Mouse (Mus musculus): Measurements from ENCODE around the gene Lgals2. TPM values are rescaled to one million over a fixed set of nuclear protein-coding genes. Genes with fewer than 3 reads are reported as not detected.
A peak's percentile ranks its signal among the peaks of the same experiment; 100 is the strongest.

Gene Lgals2
- polyA plus RNA-seq, 1 experiment from 2014 or later = not detected

DNA sequence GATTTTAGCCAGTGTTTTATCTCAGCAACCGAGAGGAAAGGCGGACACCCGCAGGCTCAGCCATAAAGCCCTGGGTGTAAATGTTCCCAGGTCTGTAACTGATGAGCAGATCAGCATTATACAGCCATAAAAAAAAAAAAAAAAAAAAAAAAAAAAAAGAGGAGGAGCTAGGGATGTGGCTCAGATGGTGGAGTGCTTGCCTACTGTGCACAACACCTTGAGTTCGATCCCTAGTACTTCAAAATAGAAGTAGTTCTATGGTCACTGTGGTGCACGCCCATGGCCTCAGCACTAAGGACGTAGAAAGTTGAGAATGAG, 39.3 kb downstream of the Lgals2 start:
- Histone ChIP-seq H3K4me3 (no peak overlapping the region), H3K27ac (replicated peaks) (no peak overlapping the region), H3K4me1 (no peaks in the 10 kb centered on the region), H3K27me3 (ENCODE audit: low read depth, poor library complexity, severe bottlenecking) (peaks cover 6% of the 10 kb centered on the region), H3K36me3 (no peaks in the 10 kb centered on the region), H3K9me3 (replicated peaks) (no peaks in the 10 kb centered on the region)
- 81% methylated on average over 6 of the region's 6 CpGs for WGBS
- DNase-seq (ENCODE audit: low spot score) = no peak

DNA sequence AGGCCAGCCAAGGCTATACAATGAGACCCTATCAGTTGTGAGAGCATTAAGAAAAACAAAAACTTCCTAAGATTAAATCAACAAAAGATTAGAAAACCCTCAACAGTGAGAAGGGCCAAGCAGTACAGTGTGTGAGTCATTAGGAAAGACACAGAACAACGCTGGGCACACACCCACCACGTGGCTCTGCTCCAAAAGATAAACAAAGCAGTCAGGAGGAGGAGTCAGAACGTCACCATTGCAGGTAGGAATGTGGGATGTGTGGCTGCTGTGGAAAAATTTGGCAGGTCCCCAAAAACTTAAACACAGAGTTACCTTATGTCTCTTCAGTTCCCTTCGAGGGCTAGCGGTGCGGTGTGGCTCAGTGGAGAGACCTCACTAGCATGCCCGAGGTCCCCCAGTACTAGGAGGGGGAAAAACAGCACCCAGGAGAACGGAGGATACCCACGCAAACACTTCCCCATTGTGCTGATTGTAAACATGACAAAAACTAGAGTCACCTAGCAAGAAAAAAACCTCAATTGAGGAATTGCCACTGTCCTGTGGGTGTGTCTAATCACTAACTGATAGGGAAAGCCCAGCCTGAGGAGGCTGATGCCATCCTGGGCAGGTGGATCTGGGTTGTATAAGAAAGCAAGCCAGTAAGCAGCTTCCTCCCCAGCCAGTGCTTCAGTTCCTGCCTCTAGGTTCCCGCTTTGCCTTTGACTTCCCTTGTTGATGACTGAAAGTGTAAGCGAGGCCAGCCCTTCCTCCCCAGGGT, 39.8 kb downstream of the Lgals2 start:
- H3K36me3 ChIP-seq = no peaks in the 10 kb centered on the region
- no peak overlapping the region for H3K4me3 ChIP-seq
- H3K27me3 ChIP-seq (ENCODE audit: low read depth, poor library complexity, severe bottlenecking) = peaks cover 5% of the 10 kb centered on the region
- H3K27ac ChIP-seq (replicated peaks) = no peak overlapping the region
- no peaks in the 10 kb centered on the region for H3K4me1 ChIP-seq
- WGBS = 66% methylated on average over 11 of the region's 11 CpGs
- no peak for DNase-seq (ENCODE audit: low spot score)
- H3K9me3 ChIP-seq (replicated peaks) = no peaks in the 10 kb centered on the region

DNA sequence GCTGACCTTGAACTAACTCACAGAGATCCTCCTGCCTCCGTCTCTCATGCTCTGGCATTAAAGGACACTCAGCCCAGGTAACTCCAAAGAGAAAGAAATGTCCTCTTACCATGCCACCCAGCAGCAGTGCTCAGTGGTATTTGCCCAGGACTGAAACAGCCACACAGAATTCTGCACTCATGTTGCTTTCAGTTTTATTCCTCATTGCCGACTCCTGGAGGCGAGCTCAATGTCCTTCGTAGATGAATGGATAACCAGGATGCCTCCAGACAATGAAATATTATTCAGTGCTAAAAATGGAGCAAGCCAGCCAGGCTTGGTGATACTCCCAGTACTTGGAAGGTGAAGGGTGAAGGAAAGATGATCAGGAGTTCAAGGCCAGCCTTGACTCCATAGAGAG, 41.7 kb downstream of the Lgals2 start:
- no peak for DNase-seq (ENCODE audit: low spot score)
- Histone ChIP-seq H3K27me3 (ENCODE audit: low read depth, poor library complexity, severe bottlenecking) (no peaks in the 10 kb centered on the region), H3K36me3 (no peaks in the 10 kb centered on the region), H3K4me1 (no peaks in the 10 kb centered on the region), H3K9me3 (replicated peaks) (no peaks in the 10 kb centered on the region), H3K27ac (replicated peaks) (no peak overlapping the region), H3K4me3 (no peak overlapping the region)
- WGBS = 93% methylated on average over 4 of the region's 4 CpGs

DNA sequence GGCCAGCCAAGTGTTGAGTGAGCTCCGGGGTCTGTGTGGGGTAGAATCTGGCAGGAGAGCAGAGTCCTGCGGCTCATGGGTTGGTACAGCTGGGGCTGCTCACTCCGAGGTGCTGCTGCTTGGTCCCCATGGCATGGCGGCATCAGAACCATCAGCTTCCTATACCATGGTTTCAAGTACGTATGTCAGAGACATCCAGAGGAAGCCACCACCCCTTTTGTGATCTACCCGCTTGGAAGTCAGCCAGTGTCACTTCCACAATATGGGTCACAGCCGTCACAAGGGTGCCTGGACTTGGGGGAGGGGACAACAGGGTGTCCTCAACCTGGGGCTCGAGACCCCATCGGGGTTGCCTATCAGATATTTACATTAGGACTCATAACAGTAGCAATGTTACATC, 45.2 kb downstream of the Lgals2 start:
- Histone ChIP-seq H3K27ac (replicated peaks) (no peak overlapping the region), H3K4me3 (no peak overlapping the region), H3K4me1 (peaks cover 8% of the 10 kb centered on the region; the same call in 1 of the 2 replicates), H3K27me3 (ENCODE audit: low read depth, poor library complexity, severe bottlenecking) (peaks cover 33% of the 10 kb centered on the region), H3K9me3 (replicated peaks) (no peaks in the 10 kb centered on the region), H3K36me3 (no peaks in the 10 kb centered on the region)
- WGBS = 88% methylated on average over 9 of the region's 9 CpGs
- DNase-seq (ENCODE audit: low spot score) = no peak

DNA sequence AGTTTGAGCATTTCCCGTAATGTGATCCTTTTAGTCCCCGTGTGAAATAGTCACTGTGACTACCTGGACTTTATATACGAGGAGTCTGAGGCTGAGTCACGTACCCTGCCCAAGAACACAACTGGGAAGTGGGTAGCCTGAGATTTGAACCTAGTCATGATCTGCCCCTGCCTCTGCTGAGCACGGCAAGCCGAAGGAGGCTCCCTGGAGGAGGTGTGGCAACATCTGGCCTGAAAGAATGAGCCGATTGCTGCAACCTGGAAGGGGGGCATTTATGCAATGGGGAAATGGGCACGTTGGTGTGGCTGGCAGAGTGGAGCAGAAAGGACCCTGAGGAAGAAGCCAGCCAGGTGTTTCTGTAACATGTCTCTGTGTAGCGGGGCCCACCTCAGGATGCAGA, 45.6 kb downstream of the Lgals2 start:
- WGBS = 80% methylated on average over 9 of the region's 9 CpGs
- Histone ChIP-seq H3K9me3 (replicated peaks) (no peaks in the 10 kb centered on the region), H3K36me3 (no peaks in the 10 kb centered on the region), H3K27me3 (ENCODE audit: low read depth, poor library complexity, severe bottlenecking) (peaks cover 37% of the 10 kb centered on the region), H3K4me1 (peaks cover 8% of the 10 kb centered on the region; the same call in 1 of the 2 replicates), H3K27ac (replicated peaks) (no peak overlapping the region), H3K4me3 (no peak overlapping the region)
- DNase-seq (ENCODE audit: low spot score) = no peak

DNA sequence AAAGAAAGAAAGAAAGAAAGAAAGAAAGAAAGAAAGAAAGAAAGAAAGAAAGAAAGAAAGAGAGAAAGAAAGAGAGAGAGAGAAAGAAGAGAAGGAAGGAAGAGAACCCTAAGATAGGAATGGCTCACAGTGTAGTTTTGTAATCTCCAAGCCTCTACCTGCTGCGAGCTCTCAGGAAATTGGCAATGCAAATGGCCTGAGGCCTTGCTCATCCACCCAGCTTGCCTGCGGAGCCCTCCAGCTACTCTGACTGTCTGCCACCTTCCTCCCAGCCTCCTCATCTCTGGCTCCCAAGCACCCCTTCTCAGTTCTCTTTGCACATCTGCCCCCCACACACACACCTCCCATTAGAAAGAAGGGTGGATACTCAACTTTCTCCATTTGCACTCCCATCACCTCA, 46.3 kb downstream of the Lgals2 start:
- Histone ChIP-seq H3K4me1 (peaks cover 16% of the 10 kb centered on the region), H3K9me3 (replicated peaks) (no peaks in the 10 kb centered on the region), H3K36me3 (no peaks in the 10 kb centered on the region), H3K27ac (replicated peaks) (no peak overlapping the region), H3K27me3 (ENCODE audit: low read depth, poor library complexity, severe bottlenecking) (peaks cover 44% of the 10 kb centered on the region), H3K4me3 (no peak overlapping the region)
- DNase-seq (ENCODE audit: low spot score) = no peak
- 82% methylated on average over 2 of the region's 2 CpGs for WGBS

DNA sequence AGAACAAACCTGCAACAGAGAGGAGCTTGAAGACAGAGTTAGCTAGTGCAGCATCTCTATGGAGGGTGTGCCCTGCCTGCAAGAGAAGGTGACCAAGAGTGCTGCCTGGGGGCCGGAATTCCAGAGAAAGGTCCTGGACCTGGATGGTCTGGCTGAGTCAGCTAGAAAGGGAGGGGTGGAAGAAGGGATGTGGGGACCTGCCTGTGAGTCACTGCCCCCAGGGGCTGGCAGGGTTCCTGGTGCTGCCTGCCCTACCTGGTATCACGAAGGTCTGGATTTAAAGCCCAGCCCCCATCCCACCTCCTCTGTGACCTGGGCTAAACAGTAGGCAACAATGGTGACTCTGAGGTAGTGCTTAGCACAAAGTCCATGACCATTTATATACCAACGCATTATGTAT, 48.2 kb downstream of the Lgals2 start:
- Histone ChIP-seq H3K9me3 (replicated peaks) (no peaks in the 10 kb centered on the region), H3K27me3 (ENCODE audit: low read depth, poor library complexity, severe bottlenecking) (peaks cover 63% of the 10 kb centered on the region)
- 79% methylated on average over 3 of the region's 3 CpGs for WGBS

DNA sequence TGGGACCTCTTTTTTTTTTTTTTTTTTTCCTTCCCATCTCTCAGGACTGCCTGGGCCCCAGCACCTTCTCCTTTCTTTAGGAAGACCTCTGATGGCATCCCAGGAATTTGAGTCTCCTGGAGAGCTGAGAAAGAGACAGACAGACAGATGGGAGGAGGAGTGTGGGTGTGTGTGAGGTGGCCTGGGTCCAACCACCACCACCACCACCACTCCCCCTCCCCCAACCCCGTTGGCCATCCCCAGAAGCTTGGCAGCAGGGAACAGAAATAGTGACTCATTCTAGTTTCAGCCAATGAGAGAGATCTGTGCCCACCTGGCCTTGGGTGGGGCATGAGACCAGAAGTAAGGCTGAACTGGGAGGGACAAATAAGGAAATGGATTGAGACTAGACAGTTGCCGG, 48.7 kb downstream of the Lgals2 start:
- Histone ChIP-seq H3K27ac (replicated peaks) (no peak overlapping the region), H3K4me1 (peaks cover 40% of the 10 kb centered on the region), H3K36me3 (no peaks in the 10 kb centered on the region), H3K9me3 (replicated peaks) (no peaks in the 10 kb centered on the region), H3K4me3 (no peak overlapping the region), H3K27me3 (ENCODE audit: low read depth, poor library complexity, severe bottlenecking) (peaks cover 68% of the 10 kb centered on the region)
- WGBS = 48% methylated on average over 2 of the region's 2 CpGs
- DNase-seq (ENCODE audit: low spot score) = no peak

More for the DNA sequence above, 48.2 kb downstream of the Lgals2 start:
- no peak for DNase-seq (ENCODE audit: low spot score)
- Histone ChIP-seq H3K27ac (replicated peaks) (no peak overlapping the region), H3K4me3 (no peak overlapping the region), H3K4me1 (peaks cover 34% of the 10 kb centered on the region), H3K36me3 (no peaks in the 10 kb centered on the region)

DNA sequence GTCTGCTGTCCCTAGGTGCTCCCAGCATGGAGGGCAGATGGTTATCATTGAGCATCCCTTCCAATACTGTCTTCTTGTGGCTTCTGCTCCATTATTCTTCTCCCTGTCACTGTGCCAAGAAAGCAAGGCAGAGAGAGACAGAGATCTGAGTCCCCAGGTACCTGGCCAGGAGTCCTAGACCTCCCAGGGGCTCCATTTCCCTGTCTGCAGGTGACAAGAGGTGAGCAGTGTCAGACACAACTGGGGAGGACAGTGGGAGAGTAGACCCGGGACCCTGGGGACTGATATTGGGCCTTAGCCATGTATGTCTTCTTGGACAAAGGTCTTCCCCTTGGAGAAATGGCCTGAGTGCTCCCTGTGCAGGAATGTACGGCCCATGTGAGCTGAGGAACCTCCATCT, 50.0 kb downstream of the Lgals2 start:
- no peak for DNase-seq (ENCODE audit: low spot score)

DNA sequence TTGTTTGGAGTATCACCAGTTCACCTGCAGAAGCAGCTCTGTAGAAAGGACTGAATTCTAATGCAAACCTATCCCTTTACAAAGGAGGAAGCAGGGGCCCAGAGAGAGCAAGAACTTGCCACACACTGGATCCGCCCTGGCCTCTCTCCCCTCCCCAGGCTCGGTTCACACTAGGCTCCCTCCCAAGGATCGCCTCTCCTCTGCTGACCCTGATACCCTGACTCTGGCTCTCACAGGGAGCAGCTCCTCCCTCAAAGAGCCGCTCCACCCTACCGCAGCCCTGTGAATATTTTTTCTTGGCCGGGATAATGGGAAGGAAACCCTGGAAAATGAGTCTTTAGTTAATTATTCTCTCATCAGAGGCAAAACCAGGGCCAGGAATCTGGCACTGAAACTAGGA, 51.0 kb downstream of the Lgals2 start:
- DNase-seq (ENCODE audit: low spot score) = no peak
- Histone ChIP-seq H3K27ac (replicated peaks) (no peak overlapping the region), H3K9me3 (replicated peaks) (no peaks in the 10 kb centered on the region), H3K27me3 (ENCODE audit: low read depth, poor library complexity, severe bottlenecking) (peaks cover 87% of the 10 kb centered on the region), H3K36me3 (no peaks in the 10 kb centered on the region), H3K4me3 (no peak overlapping the region), H3K4me1 (peaks cover 42% of the 10 kb centered on the region)
- WGBS = 5% methylated on average over 6 of the region's 6 CpGs

More for the DNA sequence above, 50.0 kb downstream of the Lgals2 start:
- Histone ChIP-seq H3K4me1 (peaks cover 42% of the 10 kb centered on the region), H3K36me3 (no peaks in the 10 kb centered on the region), H3K9me3 (replicated peaks) (no peaks in the 10 kb centered on the region), H3K27ac (replicated peaks) (no peak overlapping the region), H3K27me3 (ENCODE audit: low read depth, poor library complexity, severe bottlenecking) (peaks cover 81% of the 10 kb centered on the region), H3K4me3 (no peak overlapping the region)
- WGBS = 79% methylated on average over 2 of the region's 2 CpGs

DNA sequence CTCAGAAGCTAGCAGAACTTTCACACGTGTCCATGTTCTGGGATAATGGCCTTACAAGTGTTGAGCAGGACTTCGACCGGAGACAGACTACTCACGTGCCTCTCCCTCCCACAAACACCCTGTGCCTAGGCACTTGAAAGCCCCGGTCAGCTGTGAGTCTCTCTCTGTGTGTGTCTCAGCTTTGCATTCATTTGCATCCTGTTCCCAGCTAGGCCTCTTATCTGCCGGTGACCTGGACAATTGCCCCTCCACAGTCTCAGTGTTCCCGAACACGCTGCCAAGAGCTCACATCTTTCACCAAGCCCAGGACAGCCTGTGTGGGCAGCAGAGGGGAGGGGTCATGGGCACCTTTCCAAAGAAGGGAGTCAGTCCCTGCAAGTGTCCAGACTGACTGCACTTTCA, 51.8 kb downstream of the Lgals2 start:
- Histone ChIP-seq H3K9me3 (replicated peaks) (no peaks in the 10 kb centered on the region), H3K4me3 (peak overlapping the region; percentile 61), H3K36me3 (no peaks in the 10 kb centered on the region), H3K4me1 (peaks cover 47% of the 10 kb centered on the region), H3K27ac (replicated peaks) (no peak overlapping the region), H3K27me3 (ENCODE audit: low read depth, poor library complexity, severe bottlenecking) (peaks cover 93% of the 10 kb centered on the region)
- peak; percentile 51 for DNase-seq (ENCODE audit: low spot score)
- 1% methylated on average over 8 of the region's 8 CpGs for WGBS

DNA sequence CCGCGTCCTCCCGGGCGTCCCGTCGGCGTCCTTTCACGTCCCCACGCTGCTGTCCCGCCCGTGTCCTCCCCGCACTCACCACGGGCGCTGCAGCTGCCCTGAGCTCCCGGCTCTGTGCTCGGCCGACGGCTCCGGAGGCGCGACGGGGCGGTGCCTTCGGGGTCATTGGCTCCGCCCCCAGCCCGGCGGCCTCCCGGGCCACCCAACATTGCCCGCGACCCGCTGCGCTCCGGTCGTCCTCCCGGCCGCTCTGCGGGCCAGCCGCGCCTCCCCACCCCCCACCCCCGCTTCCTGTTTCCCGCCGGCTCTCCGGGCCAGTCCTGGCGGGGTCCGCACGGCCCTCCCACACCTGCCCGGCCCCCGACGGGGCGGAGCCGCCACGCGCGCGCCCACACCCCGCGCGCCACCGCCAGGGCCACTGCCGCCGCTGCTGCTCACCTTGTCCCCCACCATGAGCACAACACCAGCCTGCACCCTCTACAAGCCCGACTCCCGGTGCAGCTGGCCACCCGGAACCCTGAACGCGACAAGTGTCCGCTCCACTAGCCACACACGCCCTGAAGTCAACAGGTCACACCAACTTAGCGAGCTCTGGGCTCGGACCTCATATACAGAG, 52.4 kb downstream of the Lgals2 start, which contains the start of gene Card10:
Card10 (minus strand) TSS at position 267 of the 616 bp plus-strand sequence.
- peak within 1 kb of the TSS; percentile 76 for H3K27ac ChIP-seq (replicated peaks)
- H3K36me3 ChIP-seq = no peaks in the 10 kb centered on the region
- no peaks in the 10 kb centered on the region for H3K9me3 ChIP-seq (replicated peaks)
- WGBS = under 1% methylated on average over 68 of the region's 70 CpGs
- peak; percentile 54 for DNase-seq (ENCODE audit: low spot score)
- peaks cover 47% of the 10 kb centered on the region for H3K4me1 ChIP-seq
- H3K4me3 ChIP-seq = peak within 1 kb of the TSS; percentile 61
- peaks cover 94% of the 10 kb centered on the region for H3K27me3 ChIP-seq (ENCODE audit: low read depth, poor library complexity, severe bottlenecking)

DNA sequence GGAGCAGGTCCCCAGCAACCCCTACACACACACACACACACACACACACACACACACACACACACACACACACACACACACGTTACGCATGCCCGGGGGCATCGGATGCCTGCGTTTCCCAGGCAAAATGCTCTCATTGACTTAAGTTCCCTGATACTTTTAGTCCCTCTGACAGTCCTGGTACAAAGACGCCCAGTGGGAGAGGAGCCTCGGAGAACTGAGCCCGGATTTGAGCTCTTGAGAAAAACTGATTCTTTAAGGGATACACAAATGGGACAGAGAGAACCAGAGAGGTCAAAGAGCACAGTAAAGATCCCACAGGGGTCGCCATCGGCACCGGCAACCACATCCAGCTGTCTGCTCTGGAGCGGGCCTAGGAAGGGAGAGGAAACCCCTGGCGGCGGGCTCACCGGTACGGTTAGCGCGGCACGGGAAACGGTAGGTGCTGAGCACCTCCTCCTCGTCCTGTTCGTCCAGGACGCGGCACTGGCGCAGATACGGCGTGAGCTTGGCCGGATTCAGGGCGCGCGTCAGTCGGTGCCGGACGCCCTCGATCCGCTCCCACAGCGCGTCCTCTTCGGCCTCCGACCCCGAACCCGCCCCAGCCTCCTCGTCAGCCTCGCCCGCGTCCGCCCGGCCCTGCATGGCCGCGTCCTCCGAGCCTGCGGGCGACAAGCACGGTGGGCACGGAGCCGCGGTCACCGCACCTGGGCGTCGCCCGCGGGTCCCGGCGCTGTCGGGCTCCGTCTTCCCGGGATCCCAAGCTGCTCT, 53.2 kb downstream of the Lgals2 start:
- 3% methylated on average over 67 of the region's 67 CpGs for WGBS
- peak overlapping the region; percentile 76 for H3K27ac ChIP-seq (replicated peaks)
- peaks cover 94% of the 10 kb centered on the region for H3K27me3 ChIP-seq (ENCODE audit: low read depth, poor library complexity, severe bottlenecking)
- H3K4me1 ChIP-seq = peaks cover 50% of the 10 kb centered on the region
- DNase-seq (ENCODE audit: low spot score) = peak; percentile 48
- no peaks in the 10 kb centered on the region for H3K9me3 ChIP-seq (replicated peaks)
- H3K4me3 ChIP-seq = peak overlapping the region; percentile 61
- no peaks in the 10 kb centered on the region for H3K36me3 ChIP-seq
